ENCODE assay signal across 11 mouse cellular contexts in genomic region chr17:66869581-66870002, GRCm38 (mm10).
DNase-seq lines count a peak whose midpoint lies in the region; ATAC-seq and TF ChIP-seq lines count a peak whose summit lies in the region.
"Had no signal": no experiment of that assay in that cellular context is flagged by ENCODE, and none has a peak within 500 bp of the region (broad histone marks: within the 10 kb centered on the region; RNA-seq: fewer than 3 reads in every experiment).

No protein-coding gene starts in this region.

- peak overlapping the region; percentile 43; the same call in 1 of the 2 replicates for H3K9ac ChIP-seq in forebrain, embryonic 14.5 days (ENCODE audit: low read length)
- H3K9ac ChIP-seq: embryonic facial prominence, embryonic 12.5 days; liver, embryonic 14.5 days had no signal

- H3K27me3 ChIP-seq in forebrain, embryonic 14.5 days (replicated peaks; ENCODE audit: control insufficient read depth, insufficient read depth, low read length), result 0 out of 2 replicates have a peak, but pooled peaks cover 3% of the 10 kb centered on the region
- no peaks in the 10 kb centered on the region for H3K27me3 ChIP-seq in cerebellum, adult 2 months (ENCODE audit: control insufficient read depth, insufficient read depth, low read length)
- H3K27me3 ChIP-seq: embryonic facial prominence, embryonic 12.5 days had no signal

- TF ChIP-seq CTCF in cerebellum, adult 2 months (IDR thresholded peaks at IDR 0.05; ENCODE audit: borderline replicate concordance, insufficient read depth, low read depth, low read length), result no peak

- peak overlapping the region; percentile 74 for H3K27ac ChIP-seq in forebrain, embryonic 14.5 days (ENCODE audit: low read depth, low read length)
- no peak overlapping the region for H3K27ac ChIP-seq in cerebellum, adult 2 months (ENCODE audit: insufficient read depth, low read length)
- H3K27ac ChIP-seq: embryonic facial prominence, embryonic 12.5 days; liver, embryonic 14.5 days had no signal

- peaks cover 12% of the 10 kb centered on the region for H3K4me1 ChIP-seq in forebrain, embryonic 14.5 days (ENCODE audit: control insufficient read depth, insufficient read depth, low read length)
- H3K4me1 ChIP-seq in cerebellum, adult 2 months (ENCODE audit: control insufficient read depth, insufficient read depth, low read length), result no peaks in the 10 kb centered on the region

- peak; percentile 27 to 53 for DNase-seq in kidney, postnatal 4 days
- no peak for DNase-seq in kidney, adult 11 months
- DNase-seq in forebrain, embryonic 14.5 days (ENCODE audit: low spot score), result peak; percentile 89
- DNase-seq in layer of hippocampus, postnatal 14 days (ENCODE audit: low spot score in 2 of 2), result peak; percentile 40 to 41
- DNase-seq in retina, postnatal 1 day, result peak; percentile 96
- DNase-seq in spleen, postnatal 10 days (ENCODE audit: low spot score in 2 of 2), result no peak
- no peak for DNase-seq in left cerebral cortex, adult 8-10 months (ENCODE audit: low spot score in 2 of 2)
- DNase-seq in cerebellum, adult 2 months, result no peak

- no peak for TF ChIP-seq POLR2A in cerebellum, adult 2 months (IDR thresholded peaks at IDR 0.05; ENCODE audit: borderline replicate concordance, insufficient read depth, low read length)

- no peaks in the 10 kb centered on the region for H3K9me3 ChIP-seq in forebrain, embryonic 14.5 days (replicated peaks; ENCODE audit: control insufficient read depth, low read length)
- H3K9me3 ChIP-seq: embryonic facial prominence, embryonic 12.5 days had no signal

- H3K36me3 ChIP-seq in forebrain, embryonic 14.5 days (ENCODE audit: control insufficient read depth, insufficient read depth, low read length), result no peaks in the 10 kb centered on the region
- H3K36me3 ChIP-seq: embryonic facial prominence, embryonic 12.5 days had no signal

- 18% methylated on average over 13 of the region's 13 CpGs for WGBS in forebrain, embryonic 14.5 days
- 86% methylated on average over 13 of the region's 13 CpGs for WGBS in cerebellum, adult 2 months

- peak; percentile 87 for ATAC-seq in forebrain, embryonic 14.5 days

- peak overlapping the region; percentile 47 for H3K4me2 ChIP-seq in forebrain, embryonic 14.5 days (ENCODE audit: low read length)
- H3K4me2 ChIP-seq: embryonic facial prominence, embryonic 12.5 days had no signal

- H3K4me3 ChIP-seq in forebrain, embryonic 14.5 days (ENCODE audit: low read depth, low read length), result no peak overlapping the region
- no peak overlapping the region for H3K4me3 ChIP-seq in cerebellum, adult 2 months (replicated peaks; ENCODE audit: insufficient read depth, low read depth, low read length)
- H3K4me3 ChIP-seq: embryonic facial prominence, embryonic 12.5 days; myocyte had no signal

Comparison
In these comparisons a context has a peak if more than half of its experiments do, and no peak if none do; other contexts are left out.
1. DNase-seq: peak in kidney, postnatal 4 days (2 of 2), forebrain, embryonic 14.5 days (single experiment), layer of hippocampus, postnatal 14 days (2 of 2) and retina, postnatal 1 day (single experiment); none in kidney, adult 11 months (single experiment), spleen, postnatal 10 days (0 of 2), left cerebral cortex, adult 8-10 months (0 of 2) and cerebellum, adult 2 months (0 of 2).